Mouse (Mus musculus) bone marrow, adult 2 months (tissue): ENCODE measurements around the gene Flt4.

ENCODE experiments used
- CTCF ChIP-seq: fragments of 200-500 bp; IDR thresholded peaks from 2 replicates; pipeline ENCODE4 v1.5.1; 2011; ENCODE audit warnings: low read length, control low read depth; ENCODE audit not compliant: control insufficient read depth, insufficient read depth
- POLR2A ChIP-seq: fragments of 200-500 bp; IDR thresholded peaks from 2 replicates; pipeline ENCODE4 v1.6.1; 2011; ENCODE audit warnings: low read depth, mild to moderate bottlenecking, control low read depth, low read length, borderline replicate concordance; ENCODE audit not compliant: control insufficient read depth

- TF ChIP-seq CTCF (no peak), POLR2A (no peak)
These were observed 49.0 kb downstream of the Flt4 start for GRCm38 (mm10) chr11:49658065-49658464.
